Mouse (Mus musculus): ENCODE data around the gene Wdr60.

DNA sequence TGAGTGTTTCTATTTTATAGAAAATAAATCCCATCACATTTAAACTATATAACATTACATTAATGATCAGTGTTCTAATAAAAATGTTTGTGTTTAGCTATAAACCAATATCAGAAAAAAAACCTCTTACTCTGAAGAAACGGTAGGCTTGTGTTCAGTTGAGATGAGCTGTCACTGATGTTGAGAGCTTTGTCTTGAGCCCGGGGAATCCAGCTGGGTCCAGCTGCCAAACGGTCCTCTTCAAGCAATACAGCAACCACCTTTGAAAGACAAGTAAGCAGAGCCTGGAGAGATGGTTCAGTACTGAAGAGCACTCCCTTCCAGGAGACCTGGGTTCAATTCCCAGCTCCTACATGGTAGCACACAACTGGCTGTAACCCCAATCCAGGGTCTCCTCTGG is 33.4 kb downstream of the Wdr60 start:
- TF ChIP-seq CTCF (IDR thresholded peaks at IDR 0.05; ENCODE audit: insufficient read depth, low read depth, low read length) (no peak), POLR2A (IDR thresholded peaks at IDR 0.05; ENCODE audit: insufficient read depth, low read depth, low read length) (no peak)
